Mouse (Mus musculus): ENCODE measurements around the gene Zmpste24.
"Not testable (repeated sequence)": the region's sequence is repeated elsewhere in the genome, so short reads cannot be mapped to it uniquely, and the experiment has no call there.

The Zmpste24 gene

DNA sequence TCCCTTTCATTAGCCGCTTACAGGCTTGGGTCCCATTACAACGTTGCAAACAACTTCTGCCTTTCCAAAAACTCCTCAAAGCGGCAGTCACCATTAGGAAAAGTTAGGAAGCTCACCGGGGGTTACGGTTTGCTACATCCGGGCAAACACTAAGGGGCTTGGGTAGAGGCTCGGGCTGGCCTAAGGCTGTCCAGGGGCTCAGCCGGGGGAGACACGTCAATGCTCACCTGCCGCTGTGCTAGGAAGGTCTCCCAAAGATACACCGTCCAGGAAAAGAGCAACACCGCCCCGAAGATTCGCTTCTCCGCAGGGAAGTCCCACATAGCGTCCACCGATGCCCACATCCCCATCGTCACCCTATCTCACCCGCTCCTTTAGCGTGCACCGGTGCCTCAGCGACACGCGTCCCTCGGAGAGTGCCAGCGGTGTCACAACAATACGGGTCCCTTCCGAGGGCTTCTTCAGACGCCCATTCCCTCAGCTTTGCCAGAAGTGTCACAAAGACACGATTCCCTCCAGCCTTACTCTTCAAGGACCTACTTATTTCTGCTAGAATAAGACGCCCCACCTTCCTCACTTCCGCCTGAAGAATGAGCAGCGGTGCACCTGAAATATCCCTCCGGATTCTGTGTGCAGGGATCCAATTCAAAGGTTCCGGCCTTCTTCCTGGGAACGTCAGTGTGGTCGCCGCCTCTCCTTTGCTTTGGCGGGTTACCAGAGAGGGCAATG is at the start of gene Zmpste24:
Zmpste24 (minus strand) TSS at position 592 of the 729 bp plus-strand sequence.
- DNase-seq, result peak; percentile 91

DNA sequence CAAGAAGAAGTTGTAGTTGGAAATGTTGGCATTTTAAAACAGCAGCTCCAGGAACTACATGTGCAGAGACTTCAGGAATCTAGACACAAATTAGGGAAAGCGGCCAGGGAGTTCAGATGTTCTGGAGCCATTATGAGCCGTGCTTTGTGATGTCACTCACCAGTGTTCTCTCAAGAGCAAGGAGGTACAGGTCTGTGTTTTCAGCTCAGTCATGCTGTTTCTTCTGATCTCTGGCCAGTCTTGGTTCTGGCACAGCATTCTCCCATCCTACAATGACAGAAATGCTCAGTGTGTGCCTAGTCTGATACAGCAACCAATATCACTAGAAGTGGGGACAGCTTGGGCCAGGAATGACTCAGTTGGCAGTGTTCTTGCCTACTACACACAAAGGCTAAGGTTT is 11.1 kb upstream of the Zmpste24 start, which contains the start of gene Tmco2:
Tmco2 (minus strand) TSS at position 101 of the 400 bp plus-strand sequence.
- no peak for DNase-seq

DNA sequence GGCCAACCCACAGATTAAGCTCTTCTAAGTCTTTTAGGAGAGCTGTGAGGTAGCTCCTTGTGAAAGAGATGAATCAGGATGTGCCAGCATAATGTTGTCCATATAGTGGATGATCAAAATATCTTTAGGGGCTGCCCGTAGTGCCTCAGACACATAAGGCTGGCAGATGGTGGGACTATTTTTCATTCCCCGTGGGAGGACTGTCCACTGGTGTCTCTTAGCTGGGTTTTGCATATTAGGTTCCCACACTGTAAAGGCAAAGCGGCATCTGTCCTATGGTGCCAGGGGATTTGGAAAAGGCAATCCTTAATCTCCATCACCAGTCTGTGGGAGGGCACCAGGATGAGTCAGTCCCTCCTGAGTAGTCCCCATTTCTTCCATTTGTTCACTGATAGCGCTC is 5.3 kb upstream of the Zmpste24 start:
- no peak for DNase-seq

DNA sequence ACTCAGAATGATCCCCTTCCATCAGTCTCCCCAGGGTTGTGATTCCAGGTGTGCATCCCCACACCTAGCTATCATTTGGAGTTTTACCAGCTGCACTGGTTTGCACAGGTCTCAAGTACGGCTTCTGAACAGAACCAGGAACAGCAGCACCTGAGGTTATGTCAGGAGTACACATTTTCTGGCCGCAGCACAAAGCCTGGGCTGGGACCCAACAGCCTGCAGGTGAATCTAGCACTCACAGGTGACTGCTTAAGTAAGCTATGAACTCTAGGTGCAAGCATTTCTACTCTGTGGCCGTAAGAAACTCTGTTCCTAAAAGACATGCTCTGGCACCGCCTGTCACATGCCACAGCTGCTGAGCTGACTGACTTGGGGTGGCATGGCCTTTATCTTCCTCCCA is 7.8 kb downstream of the Zmpste24 start:
- peak; percentile 36 for DNase-seq

DNA sequence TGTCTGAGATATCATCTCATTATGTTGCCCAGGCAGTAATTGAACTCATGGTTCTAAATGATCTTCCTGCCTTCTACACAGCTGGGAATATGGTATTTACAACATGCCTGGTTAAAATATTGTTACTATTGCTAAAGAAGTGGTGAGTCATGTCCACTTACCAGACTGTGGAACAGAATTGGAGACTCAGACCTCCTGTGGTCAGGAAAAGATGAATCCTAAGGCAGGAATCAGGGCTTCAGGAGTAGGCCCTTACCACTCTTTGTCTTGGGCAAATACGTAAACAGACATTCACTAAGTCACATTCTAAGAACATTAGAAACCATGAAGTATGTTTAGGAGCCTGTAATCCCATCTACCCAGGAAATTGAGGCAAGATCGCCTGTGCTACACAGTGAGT is 9.3 kb downstream of the Zmpste24 start:
- no peak for DNase-seq

DNA sequence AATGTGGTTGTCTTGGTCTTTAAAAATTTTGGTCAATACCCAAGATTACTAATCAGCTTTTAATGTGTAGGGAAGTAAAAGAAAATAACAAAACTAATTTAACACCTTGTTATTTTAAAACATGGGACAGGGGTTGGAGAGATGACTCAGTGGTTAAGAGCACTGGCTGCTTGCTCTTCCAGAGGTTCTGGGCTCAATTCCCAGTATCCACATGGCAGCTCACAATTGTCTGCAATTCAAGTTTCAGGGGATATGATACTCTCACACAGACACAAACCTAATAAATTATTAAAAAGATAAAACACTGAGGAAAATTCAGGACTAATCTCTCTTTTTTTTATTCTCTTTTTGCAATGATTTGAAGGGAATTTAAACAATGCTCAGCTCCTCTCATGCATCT is 13.5 kb downstream of the Zmpste24 start:
- no peak for DNase-seq

DNA sequence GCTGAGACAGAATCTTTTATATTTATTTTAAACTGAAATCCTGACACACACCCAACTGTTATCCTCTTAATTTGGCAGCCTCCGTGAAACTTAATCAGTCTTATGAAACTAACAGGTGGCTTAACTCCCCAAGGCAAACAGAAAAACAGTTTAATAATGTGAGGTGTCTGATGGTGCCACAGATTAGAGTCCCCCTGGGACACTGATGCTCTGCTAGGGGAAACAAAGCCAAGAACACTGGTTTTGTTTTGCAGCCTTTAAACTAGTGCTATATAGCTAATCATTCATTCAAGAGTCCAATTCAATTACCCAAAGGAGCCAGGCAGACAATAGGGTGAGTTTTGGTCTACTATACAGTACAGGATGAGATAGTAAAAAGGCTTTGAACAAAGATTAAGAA is 17.6 kb downstream of the Zmpste24 start:
- DNase-seq, result no peak

DNA sequence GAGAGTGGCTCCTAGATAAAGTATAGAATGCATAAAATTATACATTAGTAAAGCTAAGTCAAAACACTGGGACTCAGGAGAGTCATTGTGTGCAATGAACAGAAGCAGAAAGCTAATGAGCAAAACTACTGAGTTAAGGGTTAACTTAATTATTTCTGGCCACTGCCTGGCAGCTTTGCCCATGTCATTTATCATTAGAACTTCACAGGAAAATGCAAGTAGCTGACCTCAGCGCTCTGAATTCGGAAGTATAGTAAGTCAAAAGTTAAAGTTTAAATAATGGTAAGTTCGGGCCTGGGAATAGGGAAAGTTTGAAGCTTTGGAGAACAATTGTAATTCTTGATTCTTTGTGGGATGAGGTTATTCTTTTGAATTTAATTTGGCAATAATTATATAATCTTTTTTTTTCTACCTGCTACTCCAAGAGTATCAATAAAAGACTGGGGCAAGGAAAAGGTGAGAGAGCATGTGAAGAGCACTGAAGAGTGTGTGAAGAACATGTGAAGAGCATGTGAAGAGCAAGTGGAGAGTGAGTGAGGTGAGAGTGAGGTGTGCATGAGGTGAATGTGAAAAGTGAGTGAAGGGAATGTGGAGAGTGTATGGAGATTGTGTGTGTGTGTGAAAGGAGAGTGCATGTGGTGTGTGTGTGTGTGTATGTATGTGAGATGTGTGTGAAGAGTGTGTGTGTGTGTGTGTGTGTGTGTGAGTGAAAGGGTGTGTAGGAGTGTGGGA is 20.0 kb downstream of the Zmpste24 start:
- DNase-seq, result peak; percentile 81

DNA sequence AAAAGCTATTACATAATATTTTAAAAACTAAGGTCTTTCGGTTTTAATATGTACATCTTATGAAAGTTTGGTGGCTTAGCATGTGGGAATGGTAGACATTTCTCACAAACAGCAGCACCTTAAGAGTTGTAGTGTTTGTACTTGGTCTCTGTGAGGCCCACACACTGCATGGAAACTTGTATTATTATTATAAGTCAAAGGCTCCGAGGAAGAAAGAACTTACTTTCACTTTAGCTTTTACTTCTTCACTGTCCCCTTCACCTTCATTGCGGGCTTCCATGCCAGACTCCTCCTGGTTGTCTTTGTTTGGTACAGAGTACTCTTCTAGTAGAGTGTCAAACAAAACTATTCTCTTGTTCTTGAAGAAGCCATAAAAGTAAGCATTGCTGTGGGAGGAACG is 23.8 kb downstream of the Zmpste24 start:
- no peak for DNase-seq

DNA sequence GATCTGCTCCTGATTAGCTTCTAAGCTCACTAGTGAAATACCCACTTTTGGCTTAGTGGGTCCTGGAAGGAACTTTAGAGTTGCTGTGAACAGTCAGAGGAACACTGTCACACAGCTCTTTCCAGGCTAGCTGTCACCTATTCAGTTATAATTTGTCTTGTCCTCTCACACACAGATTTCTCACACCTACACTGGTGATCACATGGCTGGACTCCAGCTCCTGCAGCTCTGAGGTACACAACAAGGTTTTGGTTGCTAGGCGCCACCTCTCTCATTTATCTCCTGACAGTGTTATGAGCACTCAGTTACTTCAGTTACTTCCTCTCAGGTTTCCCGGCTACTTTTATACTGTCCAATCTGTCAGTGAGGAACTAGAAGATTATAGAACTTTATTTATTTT is 32.7 kb downstream of the Zmpste24 start:
- no peak for DNase-seq

DNA sequence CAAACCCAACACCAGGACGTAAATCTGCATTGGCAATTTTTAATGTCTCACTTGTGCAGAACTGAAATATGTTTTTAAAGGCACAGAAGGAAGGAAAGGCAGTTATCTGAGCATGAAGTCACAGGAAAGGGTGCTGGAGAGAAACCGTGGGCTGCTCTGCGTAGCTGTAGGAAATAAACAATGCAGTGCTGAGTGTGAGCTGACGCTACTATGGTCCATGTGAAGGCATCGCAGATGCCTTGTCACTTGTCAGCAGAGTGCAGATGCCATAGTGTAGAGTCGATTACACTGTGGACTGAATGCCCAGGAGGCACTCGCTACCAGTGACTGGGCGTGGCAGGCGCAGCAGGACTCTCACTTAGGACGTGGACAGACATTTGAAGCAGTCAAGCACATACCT is 38.8 kb downstream of the Zmpste24 start:
- DNase-seq, result not testable (repeated sequence)

DNA sequence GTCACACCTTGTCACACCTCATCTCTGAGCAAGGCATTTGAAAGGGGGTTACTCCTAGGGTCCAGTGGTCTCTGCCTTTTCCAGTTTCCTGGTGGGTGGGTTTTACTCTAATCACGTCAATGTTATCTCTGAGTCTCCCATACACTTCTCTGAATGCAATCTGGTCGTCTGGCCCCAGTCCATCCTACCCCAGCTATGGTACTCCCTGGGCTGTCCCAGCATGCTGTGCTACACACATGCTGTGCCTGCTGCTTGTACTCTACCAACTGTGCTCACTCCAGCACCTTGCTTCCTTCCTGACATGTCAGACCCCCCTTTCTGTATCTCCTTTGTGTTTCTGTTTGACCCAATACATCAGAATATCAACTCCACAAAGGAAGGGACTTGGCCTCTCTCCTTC is 41.0 kb downstream of the Zmpste24 start:
- no peak for DNase-seq

DNA sequence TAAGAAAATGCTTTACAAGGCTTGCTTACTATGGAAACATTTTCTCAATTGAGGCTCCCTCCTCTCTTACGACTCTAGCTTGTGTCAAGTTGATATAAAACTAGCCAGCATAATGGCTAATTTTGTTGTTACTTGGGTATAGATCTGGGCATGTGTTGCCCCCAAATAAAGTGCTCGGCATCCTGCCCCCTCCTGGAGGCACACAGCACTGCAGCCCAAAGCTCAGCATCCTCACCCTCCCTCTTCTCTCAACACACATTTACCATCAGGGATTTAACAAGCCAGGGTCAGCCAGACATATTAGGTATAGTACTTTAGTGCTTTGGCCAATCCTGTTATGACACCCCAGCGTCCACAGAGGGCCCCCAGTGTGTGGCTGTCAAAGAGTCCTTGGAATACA is 41.7 kb downstream of the Zmpste24 start:
- no peak for DNase-seq

DNA sequence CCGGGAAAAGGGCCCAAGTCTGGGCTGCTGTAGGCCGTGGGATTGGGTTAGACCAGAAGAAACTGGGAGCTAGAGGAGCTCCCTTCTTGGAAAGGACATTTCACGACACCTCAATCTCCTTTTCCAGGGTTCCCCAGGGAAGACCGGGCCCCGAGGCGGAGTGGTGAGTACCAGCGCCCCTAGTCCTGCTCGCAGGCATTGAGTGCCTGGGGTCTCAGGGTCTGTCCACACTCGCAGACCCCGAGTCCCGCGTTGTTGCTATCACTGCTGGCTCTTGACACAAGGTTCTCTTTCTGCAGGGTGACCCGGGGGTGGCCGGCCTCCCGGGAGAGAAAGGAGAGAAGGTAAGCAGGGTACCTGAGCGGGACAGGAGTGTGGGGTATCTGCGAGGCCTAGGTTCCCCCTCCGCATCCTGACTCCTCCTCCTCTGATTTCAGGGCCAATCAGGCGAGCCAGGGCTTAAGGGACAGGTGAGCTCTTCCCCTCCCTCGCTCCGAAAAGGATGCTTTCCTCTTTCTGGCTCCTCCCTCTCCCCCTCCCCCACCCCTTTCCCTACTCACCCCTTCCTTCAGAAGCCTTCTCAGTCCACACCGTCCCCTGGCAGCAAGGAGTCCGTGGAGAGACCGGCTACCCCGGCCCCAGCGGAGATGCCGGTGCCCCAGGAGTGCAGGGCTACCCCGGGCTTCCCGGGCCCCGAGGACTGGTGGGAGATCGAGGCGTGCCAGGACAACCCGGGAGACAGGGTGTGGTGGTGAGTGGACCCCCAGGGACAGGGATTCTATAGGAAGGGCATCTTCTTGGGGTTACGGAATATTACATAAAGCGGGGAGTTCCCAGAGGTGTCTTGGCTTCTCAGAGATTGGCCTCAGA is 45.4 kb downstream of the Zmpste24 start:
- DNase-seq, result no peak

DNA sequence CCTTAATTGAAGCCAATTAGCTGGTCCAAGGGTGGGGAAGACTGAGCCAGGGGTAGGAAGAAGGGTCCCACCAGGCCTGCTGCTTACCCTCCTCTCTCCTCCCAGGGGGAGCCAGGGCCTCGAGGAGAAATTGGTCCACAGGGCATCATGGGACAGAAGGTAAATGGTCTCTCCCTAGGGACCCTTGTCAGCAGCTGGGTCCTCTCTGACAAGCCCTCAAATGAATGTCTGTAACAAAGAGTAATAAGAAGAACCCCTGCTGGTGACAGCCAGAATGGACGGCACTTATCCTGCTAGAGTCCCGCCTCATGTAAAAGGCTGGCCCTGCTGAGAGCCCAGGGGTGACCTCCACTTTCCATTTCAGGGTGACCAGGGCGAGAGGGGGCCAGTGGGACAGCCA is 46.2 kb downstream of the Zmpste24 start:
- no peak for DNase-seq

DNA sequence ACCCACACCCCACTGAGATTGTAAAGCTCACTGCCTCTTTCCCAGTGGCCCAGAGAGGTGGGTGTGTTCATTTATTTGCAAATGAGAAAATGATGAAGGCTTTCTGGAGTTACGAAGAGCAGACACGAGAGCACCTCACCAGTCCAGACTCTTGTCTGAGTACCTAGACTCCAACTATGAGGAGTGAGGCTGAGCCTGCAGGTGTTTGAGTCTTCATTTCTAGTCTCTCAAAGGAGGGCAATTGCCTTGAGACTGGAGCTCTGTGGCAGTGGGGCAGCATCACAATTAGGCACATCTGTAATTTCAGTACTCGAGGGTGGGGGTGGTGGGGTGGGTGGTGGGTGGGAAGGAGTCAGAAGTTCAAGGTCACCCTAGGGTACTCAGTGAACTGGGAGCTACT is 55.1 kb downstream of the Zmpste24 start:
- no peak for DNase-seq

DNA sequence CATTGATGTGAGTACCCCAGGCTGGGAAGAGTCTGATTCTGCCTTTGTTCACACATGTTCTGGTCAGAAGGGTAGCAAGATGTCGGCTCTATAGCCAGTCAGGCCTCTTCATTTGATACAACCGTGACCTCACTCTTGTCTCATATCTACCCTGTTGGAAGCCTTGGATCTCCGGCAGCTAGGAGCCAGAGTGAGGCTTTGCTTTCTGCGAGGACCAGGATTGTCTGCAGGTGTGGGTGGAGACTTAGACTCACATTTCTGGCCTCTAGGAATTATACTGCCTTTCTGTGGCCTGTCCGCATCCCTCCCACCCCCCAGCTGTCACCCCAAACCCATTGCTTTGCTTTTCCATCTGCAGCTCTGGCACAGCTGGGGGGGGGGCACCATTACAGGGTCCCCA is 55.6 kb downstream of the Zmpste24 start:
- DNase-seq, result no peak

DNA sequence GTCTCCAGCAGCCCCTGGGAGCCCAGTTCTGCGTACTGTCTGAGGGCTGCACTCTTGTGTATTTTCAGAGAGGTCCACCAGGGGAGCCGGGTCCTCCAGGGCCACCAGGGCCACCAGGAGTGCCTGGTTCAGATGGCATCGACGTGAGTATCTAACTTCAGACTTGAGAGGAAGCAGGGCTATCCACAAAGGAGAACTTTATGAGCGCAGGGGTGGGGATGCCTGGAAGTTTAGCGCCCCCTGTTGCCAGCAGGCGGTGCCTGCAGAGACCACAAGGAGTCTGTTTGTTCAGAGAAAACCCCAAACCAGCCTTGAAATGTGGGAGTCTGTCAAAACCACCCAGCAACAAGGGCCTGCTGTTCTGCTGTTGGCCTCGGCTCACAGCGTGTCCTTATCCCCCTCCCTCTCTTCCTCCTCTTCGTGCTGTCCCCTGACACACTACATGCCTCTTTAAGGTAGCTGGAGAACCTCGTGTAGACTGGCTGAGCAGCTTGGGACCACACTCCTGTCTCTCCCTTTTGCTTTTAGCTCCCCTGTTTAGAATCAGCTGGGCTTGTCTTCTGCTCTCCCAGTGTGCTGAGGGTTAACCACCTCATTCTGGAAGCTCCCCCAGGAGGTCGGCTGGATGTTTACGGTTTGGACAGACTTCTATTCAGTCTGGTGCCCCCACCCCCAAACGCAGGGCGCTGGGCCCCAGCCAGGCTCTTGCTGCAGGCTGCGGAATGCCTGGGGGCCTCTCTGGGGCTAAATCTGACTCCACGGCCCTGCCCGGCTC is 57.0 kb downstream of the Zmpste24 start:
- peak; percentile 49 for DNase-seq

DNA sequence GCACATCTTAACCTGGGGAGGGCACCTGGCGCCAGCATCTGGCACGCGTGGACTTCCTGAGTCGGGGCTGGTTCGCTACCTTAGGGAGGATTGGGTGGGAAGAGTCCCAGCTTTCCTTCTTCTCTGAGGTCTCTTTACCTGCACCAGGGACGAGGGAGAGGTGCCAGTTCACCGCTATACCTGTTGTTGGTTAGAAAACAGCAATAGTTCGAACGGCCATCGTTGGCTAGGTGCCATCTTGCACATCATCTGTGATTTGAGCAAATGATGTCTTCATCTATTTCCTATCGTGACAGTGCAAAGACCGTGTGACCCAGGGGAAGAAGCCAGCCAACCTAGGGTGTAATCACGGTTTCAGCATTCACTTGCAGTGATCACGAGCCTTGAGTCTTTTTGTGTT is 57.7 kb downstream of the Zmpste24 start:
- DNase-seq, result no peak

DNA sequence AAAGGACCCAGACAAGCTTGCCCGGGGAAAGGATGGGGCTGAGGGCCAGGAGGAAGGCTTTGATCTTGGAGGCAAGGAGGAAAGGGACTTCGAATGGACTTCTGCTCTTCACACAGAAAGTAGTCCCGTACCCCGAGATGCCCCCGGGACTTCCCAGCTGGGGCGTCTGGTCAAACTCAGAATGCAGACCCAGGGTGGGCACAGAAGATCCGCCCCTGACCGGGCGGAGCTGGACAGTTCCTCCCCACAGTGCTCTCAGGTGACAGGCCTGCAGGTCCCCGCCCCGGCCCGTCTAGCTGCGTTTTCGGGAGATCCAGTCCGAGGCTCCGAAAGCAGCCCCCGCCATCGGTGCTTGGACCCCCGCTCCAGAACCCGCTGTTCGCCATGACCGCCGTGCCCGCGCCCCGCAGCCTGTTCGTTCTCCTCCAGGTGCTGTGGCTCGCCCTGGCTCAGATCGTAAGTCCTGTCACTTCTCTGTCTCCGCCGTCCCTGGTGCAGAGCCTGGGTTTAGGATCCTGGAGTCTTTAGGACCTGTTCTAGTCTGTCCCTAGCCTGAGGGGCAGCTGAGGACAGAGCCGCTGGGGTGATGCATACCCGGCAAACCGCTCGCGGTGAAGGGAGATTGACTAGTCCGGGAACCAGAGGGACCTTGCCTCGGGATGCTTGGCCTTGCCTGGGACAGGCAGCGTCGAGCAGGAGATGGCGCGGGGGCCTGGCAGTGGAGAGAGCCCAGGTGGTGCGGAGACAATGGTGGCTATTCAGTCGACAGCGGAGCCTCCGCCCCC is 58.5 kb downstream of the Zmpste24 start, which contains the start of gene Col9a2:
Col9a2 (plus strand) TSS at position 55 of the 785 bp plus-strand sequence.
- no peak for DNase-seq

DNA sequence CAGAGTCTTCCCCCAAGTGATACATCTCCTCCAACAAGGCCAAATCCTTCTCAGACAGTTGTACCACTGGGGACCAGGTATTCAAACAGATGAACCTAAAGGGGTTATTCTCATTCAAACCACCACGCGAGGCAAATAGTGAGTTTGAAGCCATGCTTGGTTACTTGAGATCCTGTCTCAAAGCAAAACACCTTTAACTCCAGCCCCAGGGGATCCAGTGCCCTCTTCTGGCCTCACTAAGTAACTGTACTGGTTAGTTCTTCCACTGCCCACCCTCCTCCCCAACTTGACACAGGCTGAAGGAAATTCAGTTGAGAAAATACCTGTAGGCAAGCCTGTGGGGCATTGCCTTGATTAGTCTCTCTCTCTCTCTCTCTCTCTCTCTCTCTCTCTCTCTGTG is 65.0 kb downstream of the Zmpste24 start:
- DNase-seq, result no peak

DNA sequence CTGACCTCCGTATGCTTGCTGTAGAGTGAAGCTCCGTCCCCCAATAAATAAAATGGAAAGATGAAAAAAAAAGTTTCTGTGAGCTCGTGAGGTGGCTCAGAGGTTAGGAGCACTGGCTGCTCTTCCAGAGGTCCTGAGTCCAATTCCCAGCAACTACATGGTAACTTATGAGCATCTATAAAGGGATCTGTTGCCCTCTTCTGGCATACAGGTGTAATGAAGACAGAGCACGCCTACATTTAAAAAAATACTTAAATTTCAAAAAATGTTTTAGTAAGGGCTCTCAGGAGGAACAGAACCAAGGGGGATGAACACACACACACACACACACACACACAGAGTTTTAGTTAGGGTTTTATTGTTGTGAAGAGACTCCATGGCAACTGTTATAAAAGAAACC is 66.6 kb downstream of the Zmpste24 start:
- DNase-seq, result no peak
